Mouse (Mus musculus) neural tube, embryonic 11.5 days (tissue): ENCODE measurements around the gene Entpd8. TPM values are rescaled to one million over a fixed set of nuclear protein-coding genes. Genes with fewer than 3 reads are reported as not detected.

Experiments used
- ATAC-seq: fragments of 200-750 bp; cut with Nextera tagmentation; 2 replicates; pipeline ENCODE4 v1.8.0; 2017; ENCODE audit warnings: moderate number of reproducible peaks, mild to moderate bottlenecking, moderate TSS enrichment, moderate library complexity; ENCODE audit not compliant: insufficient read depth, low FRiP score, low TSS enrichment
- DNase-seq: peaks from one replicate; pipeline ENCODE4 v3.0.0-alpha.2; 2015; ENCODE audit warnings: low spot score
- H3K27ac ChIP-seq: fragments of 300-500 bp; sonication (generic); 2 replicates; pipeline ENCODE4 v1.5.1; 2014; ENCODE audit warnings: low read depth, mild to moderate bottlenecking, low read length
- H3K27me3 ChIP-seq: fragments of 300-500 bp; sonication (generic); 2 replicates; pipeline ENCODE4 v1.6.1; 2014; ENCODE audit warnings: mild to moderate bottlenecking, low read length, mixed read lengths; ENCODE audit not compliant: control insufficient read depth, insufficient read depth
- H3K36me3 ChIP-seq: fragments of 300-500 bp; sonication (generic); 2 replicates; pipeline ENCODE4 v1.6.1; 2014; ENCODE audit warnings: mild to moderate bottlenecking, low read length, moderate library complexity, mixed read lengths; ENCODE audit not compliant: control insufficient read depth, insufficient read depth
- H3K4me1 ChIP-seq: fragments of 300-500 bp; sonication (generic); 2 replicates; pipeline ENCODE4 v1.6.1; 2014; ENCODE audit warnings: low read length, mixed read lengths; ENCODE audit not compliant: control insufficient read depth, insufficient read depth
- H3K4me2 ChIP-seq: fragments of 300-500 bp; sonication (generic); 2 replicates; pipeline ENCODE4 v1.6.1; 2014; ENCODE audit warnings: low read depth, mild to moderate bottlenecking, moderate library complexity
- H3K4me3 ChIP-seq: fragments of 300-500 bp; sonication (generic); 2 replicates; pipeline ENCODE4 v1.5.1; 2014; ENCODE audit warnings: low read depth, low read length
- H3K9ac ChIP-seq: fragments of 300-500 bp; sonication (generic); 2 replicates; pipeline ENCODE4 v1.6.1; 2014; ENCODE audit warnings: mild to moderate bottlenecking, low read length
- H3K9me3 ChIP-seq: fragments of 300-500 bp; sonication (generic); 2 replicates; pipeline ENCODE4 v1.6.1; 2016; ENCODE audit warnings: low read length; ENCODE audit not compliant: control insufficient read depth
- WGBS: fragments of 180-500 bp; shearing (Covaris S2); extraction: QIAGEN DNeasy Blood & Tissue Kit; methylation state at CpG from one replicate; pipeline ENCODE4 v1.1.7; 2014; 5-methylcytosine and 5-hydroxymethylcytosine counted together
- polyA plus RNA-seq: library from polyadenylated mRNA; unstranded; fragments of >200 nt; fragmentation: Nextera tagmentation; extraction: Ambion mirVana; gene quantifications from 2 replicates; pipeline ENCODE4 v1.2.1, GENCODE M21; 2014

Entpd8 gene
- polyA plus RNA-seq, 1 experiment from 2014 or later, result not detected

- H3K4me2 ChIP-seq, result no peak overlapping the region
- no peaks in the 10 kb centered on the region for H3K27me3 ChIP-seq
- H3K36me3 ChIP-seq, result no peaks in the 10 kb centered on the region
- ATAC-seq (0 out of 2 replicates have a peak, but pooled peaks have one; percentile 45), DNase-seq (no peak)
- H3K4me1 ChIP-seq, result peaks cover 3% of the 10 kb centered on the region; the same call in 1 of the 2 replicates
- WGBS, result 65% methylated on average over 3 of the region's 3 CpGs
- H3K27ac ChIP-seq, result no peak overlapping the region
- no peaks in the 10 kb centered on the region for H3K9me3 ChIP-seq
- H3K9ac ChIP-seq, result no peak overlapping the region
- no peak overlapping the region for H3K4me3 ChIP-seq
Measured at GRCm38 (mm10) chr2:25099703-25100102, 19.6 kb downstream of the Entpd8 start.

GRCm38 (mm10) chr2:25104122-25104521 is 24.0 kb downstream of the Entpd8 start:
- Histone ChIP-seq H3K4me3 (no peak overlapping the region), H3K36me3 (no peaks in the 10 kb centered on the region), H3K4me1 (peaks cover 3% of the 10 kb centered on the region; the same call in 1 of the 2 replicates), H3K4me2 (no peak overlapping the region), H3K9ac (no peak overlapping the region), H3K27me3 (no peaks in the 10 kb centered on the region), H3K27ac (no peak overlapping the region), H3K9me3 (no peaks in the 10 kb centered on the region)
- ATAC-seq (no peak), DNase-seq (no peak)
- 80% methylated on average over 2 of the region's 2 CpGs for WGBS

GRCm38 (mm10) chr2:25106045-25106444 is 25.9 kb downstream of the Entpd8 start:
- ATAC-seq (no peak), DNase-seq (no peak)
- Histone ChIP-seq H3K4me2 (no peak overlapping the region), H3K4me1 (peaks cover 3% of the 10 kb centered on the region; the same call in 1 of the 2 replicates), H3K27me3 (no peaks in the 10 kb centered on the region), H3K9me3 (no peaks in the 10 kb centered on the region), H3K36me3 (no peaks in the 10 kb centered on the region), H3K9ac (no peak overlapping the region), H3K27ac (no peak overlapping the region), H3K4me3 (no peak overlapping the region)
- 84% methylated on average over 3 of the region's 3 CpGs for WGBS

- Histone ChIP-seq H3K9me3 (no peaks in the 10 kb centered on the region), H3K36me3 (no peaks in the 10 kb centered on the region), H3K4me3 (no peak overlapping the region), H3K27ac (no peak overlapping the region), H3K27me3 (no peaks in the 10 kb centered on the region), H3K4me2 (no peak overlapping the region), H3K9ac (no peak overlapping the region), H3K4me1 (peaks cover 4% of the 10 kb centered on the region; the same call in 1 of the 2 replicates)
- ATAC-seq (no peak), DNase-seq (peak; percentile 8)
Measured at GRCm38 (mm10) chr2:25109487-25109886, 29.4 kb downstream of the Entpd8 start.

GRCm38 (mm10) chr2:25110505-25111183 is 30.5 kb downstream of the Entpd8 start:
- H3K27ac ChIP-seq, result no peak overlapping the region
- no peaks in the 10 kb centered on the region for H3K27me3 ChIP-seq
- DNase-seq (no peak), ATAC-seq (no peak)
- H3K4me1 ChIP-seq, result peaks cover 4% of the 10 kb centered on the region; the same call in 1 of the 2 replicates
- no peak overlapping the region for H3K4me2 ChIP-seq
- H3K4me3 ChIP-seq, result no peak overlapping the region
- H3K9ac ChIP-seq, result no peak overlapping the region
- H3K36me3 ChIP-seq, result no peaks in the 10 kb centered on the region
- H3K9me3 ChIP-seq, result no peaks in the 10 kb centered on the region

GRCm38 (mm10) chr2:25111184-25111791 is 31.2 kb downstream of the Entpd8 start:
- DNase-seq (peak; percentile 44), ATAC-seq (no peak; the same call in 1 of the 2 replicates)
- H3K4me3 ChIP-seq, result no peak overlapping the region
- no peak overlapping the region for H3K9ac ChIP-seq
- H3K4me2 ChIP-seq, result no peak overlapping the region
- no peak overlapping the region for H3K27ac ChIP-seq
- 65% methylated on average over 9 of the region's 9 CpGs for WGBS
- peaks cover 4% of the 10 kb centered on the region; the same call in 1 of the 2 replicates for H3K4me1 ChIP-seq
- no peaks in the 10 kb centered on the region for H3K27me3 ChIP-seq
- H3K36me3 ChIP-seq, result no peaks in the 10 kb centered on the region
- no peaks in the 10 kb centered on the region for H3K9me3 ChIP-seq

GRCm38 (mm10) chr2:25114308-25114707 is 34.2 kb downstream of the Entpd8 start:
- 84% methylated on average over 2 of the region's 2 CpGs for WGBS

GRCm38 (mm10) chr2:25115442-25115841 is 35.3 kb downstream of the Entpd8 start:
- no peak overlapping the region for H3K27ac ChIP-seq
- ATAC-seq (no peak), DNase-seq (no peak)
- no peak overlapping the region for H3K9ac ChIP-seq
- peaks cover 4% of the 10 kb centered on the region; the same call in 1 of the 2 replicates for H3K4me1 ChIP-seq
- no peaks in the 10 kb centered on the region for H3K27me3 ChIP-seq
- 67% methylated on average over 2 of the region's 2 CpGs for WGBS
- no peaks in the 10 kb centered on the region for H3K36me3 ChIP-seq
- no peak overlapping the region for H3K4me3 ChIP-seq
- no peaks in the 10 kb centered on the region for H3K9me3 ChIP-seq
- H3K4me2 ChIP-seq, result no peak overlapping the region

More at GRCm38 (mm10) chr2:25114308-25114707, 34.2 kb downstream of the Entpd8 start:
- Histone ChIP-seq H3K4me2 (no peak overlapping the region), H3K27me3 (no peaks in the 10 kb centered on the region), H3K9me3 (no peaks in the 10 kb centered on the region), H3K4me3 (no peak overlapping the region), H3K9ac (no peak overlapping the region), H3K36me3 (no peaks in the 10 kb centered on the region), H3K27ac (no peak overlapping the region), H3K4me1 (peaks cover 4% of the 10 kb centered on the region; the same call in 1 of the 2 replicates)
- ATAC-seq (no peak), DNase-seq (no peak)

GRCm38 (mm10) chr2:25120963-25121362 is 40.9 kb downstream of the Entpd8 start:
- Histone ChIP-seq H3K4me3 (no peak overlapping the region), H3K27me3 (no peaks in the 10 kb centered on the region), H3K27ac (no peak overlapping the region), H3K9me3 (no peaks in the 10 kb centered on the region), H3K4me1 (peaks cover 9% of the 10 kb centered on the region; the same call in 1 of the 2 replicates), H3K9ac (no peak overlapping the region), H3K36me3 (no peaks in the 10 kb centered on the region), H3K4me2 (no peak overlapping the region)
- DNase-seq (no peak), ATAC-seq (no peak)
- WGBS, result 87% methylated on average over 7 of the region's 7 CpGs
